Mouse (Mus musculus): ENCODE data around the gene B3gnt4.

Gene B3gnt4

GRCm38 (mm10) chr5:123522166-123522565 is 11.9 kb downstream of the B3gnt4 start:
- Histone ChIP-seq H3K9me3 (ENCODE audit: low read length) (no peaks in the 10 kb centered on the region), H3K4me3 (replicated peaks; ENCODE audit: low read length) (no peak overlapping the region), H3K36me3 (ENCODE audit: insufficient read depth, low read length) (peaks cover 37% of the 10 kb centered on the region), H3K27me3 (ENCODE audit: insufficient read depth, low read length) (peaks cover 12% of the 10 kb centered on the region), H3K4me1 (replicated peaks; ENCODE audit: low read depth, low read length) (peaks cover 35% of the 10 kb centered on the region)
- TF ChIP-seq CTCF (conservative IDR thresholded peaks at IDR 0.05; ENCODE audit: low read length) (no peak), NANOG (IDR thresholded peaks at IDR 0.05; ENCODE audit: borderline replicate concordance, low read length) (no peak), POU5F1 (IDR thresholded peaks at IDR 0.05; ENCODE audit: borderline replicate concordance, low read length) (no peak)

GRCm38 (mm10) chr5:123523692-123524392 is 13.6 kb downstream of the B3gnt4 start, which contains the start of gene Diablo:
Gene Diablo, minus strand, starts transcription at chr5:123524176.
- TF ChIP-seq POU5F1 (IDR thresholded peaks at IDR 0.05; ENCODE audit: borderline replicate concordance, low read length) (no peak), NANOG (IDR thresholded peaks at IDR 0.05; ENCODE audit: borderline replicate concordance, low read length) (no peak), CTCF (conservative IDR thresholded peaks at IDR 0.05; ENCODE audit: low read length) (no peak)
- Histone ChIP-seq H3K4me1 (replicated peaks; ENCODE audit: low read depth, low read length) (peaks cover 39% of the 10 kb centered on the region), H3K36me3 (ENCODE audit: insufficient read depth, low read length) (peaks cover 36% of the 10 kb centered on the region), H3K27me3 (ENCODE audit: insufficient read depth, low read length) (peaks cover 12% of the 10 kb centered on the region), H3K9me3 (ENCODE audit: low read length) (no peaks in the 10 kb centered on the region), H3K4me3 (replicated peaks; ENCODE audit: low read length) (peak within 1 kb of the TSS; percentile 93)

- peaks cover 36% of the 10 kb centered on the region for H3K36me3 ChIP-seq (ENCODE audit: insufficient read depth, low read length)
- H3K27me3 ChIP-seq (ENCODE audit: insufficient read depth, low read length), result peaks cover 12% of the 10 kb centered on the region
- H3K4me1 ChIP-seq (replicated peaks; ENCODE audit: low read depth, low read length), result peaks cover 40% of the 10 kb centered on the region
- H3K9me3 ChIP-seq (ENCODE audit: low read length), result no peaks in the 10 kb centered on the region
- peak overlapping the region; percentile 93 for H3K4me3 ChIP-seq (replicated peaks; ENCODE audit: low read length)
- no peak for TF ChIP-seq NANOG (IDR thresholded peaks at IDR 0.05; ENCODE audit: borderline replicate concordance, low read length)
- TF ChIP-seq POU5F1 (IDR thresholded peaks at IDR 0.05; ENCODE audit: borderline replicate concordance, low read length), result no peak
- no peak for TF ChIP-seq CTCF (conservative IDR thresholded peaks at IDR 0.05; ENCODE audit: low read length)
Measured at GRCm38 (mm10) chr5:123524393-123524750, 14.1 kb downstream of the B3gnt4 start.

- Histone ChIP-seq H3K9me3 (ENCODE audit: low read length) (no peaks in the 10 kb centered on the region), H3K4me3 (replicated peaks; ENCODE audit: low read length) (peak within 1 kb of the TSS; percentile 93), H3K36me3 (ENCODE audit: insufficient read depth, low read length) (peaks cover 36% of the 10 kb centered on the region), H3K4me1 (replicated peaks; ENCODE audit: low read depth, low read length) (peaks cover 40% of the 10 kb centered on the region), H3K27me3 (ENCODE audit: insufficient read depth, low read length) (peaks cover 12% of the 10 kb centered on the region)
- TF ChIP-seq POU5F1 (IDR thresholded peaks at IDR 0.05; ENCODE audit: borderline replicate concordance, low read length) (no peak), CTCF (conservative IDR thresholded peaks at IDR 0.05; ENCODE audit: low read length) (no peak), NANOG (IDR thresholded peaks at IDR 0.05; ENCODE audit: borderline replicate concordance, low read length) (no peak)
Measured at GRCm38 (mm10) chr5:123525281-123525680, 15.0 kb downstream of the B3gnt4 start, which contains the start of gene Gm49027. Gene Gm49027, minus strand, starts transcription at chr5:123525488.

- Histone ChIP-seq H3K27me3 (ENCODE audit: insufficient read depth, low read length) (peaks cover 12% of the 10 kb centered on the region), H3K36me3 (ENCODE audit: insufficient read depth, low read length) (peaks cover 41% of the 10 kb centered on the region), H3K4me3 (replicated peaks; ENCODE audit: low read length) (no peak overlapping the region), H3K4me1 (replicated peaks; ENCODE audit: low read depth, low read length) (peaks cover 40% of the 10 kb centered on the region), H3K9me3 (ENCODE audit: low read length) (no peaks in the 10 kb centered on the region)
- TF ChIP-seq POU5F1 (IDR thresholded peaks at IDR 0.05; ENCODE audit: borderline replicate concordance, low read length), result no peak
- TF ChIP-seq CTCF (conservative IDR thresholded peaks at IDR 0.05; ENCODE audit: low read length), result no peak
- TF ChIP-seq NANOG (IDR thresholded peaks at IDR 0.05; ENCODE audit: borderline replicate concordance, low read length), result no peak
Measured at GRCm38 (mm10) chr5:123525916-123526495, 15.7 kb downstream of the B3gnt4 start.

- TF ChIP-seq CTCF (conservative IDR thresholded peaks at IDR 0.05; ENCODE audit: low read length), result no peak
- TF ChIP-seq NANOG (IDR thresholded peaks at IDR 0.05; ENCODE audit: borderline replicate concordance, low read length), result no peak
- TF ChIP-seq POU5F1 (IDR thresholded peaks at IDR 0.05; ENCODE audit: borderline replicate concordance, low read length), result no peak
- no peak overlapping the region for H3K4me3 ChIP-seq (replicated peaks; ENCODE audit: low read length)
- peaks cover 12% of the 10 kb centered on the region for H3K27me3 ChIP-seq (ENCODE audit: insufficient read depth, low read length)
- H3K9me3 ChIP-seq (ENCODE audit: low read length), result no peaks in the 10 kb centered on the region
- peaks cover 64% of the 10 kb centered on the region for H3K36me3 ChIP-seq (ENCODE audit: insufficient read depth, low read length)
- peaks cover 22% of the 10 kb centered on the region for H3K4me1 ChIP-seq (replicated peaks; ENCODE audit: low read depth, low read length)
Measured at GRCm38 (mm10) chr5:123528641-123529040, 18.4 kb downstream of the B3gnt4 start.

GRCm38 (mm10) chr5:123530056-123530455 is 19.8 kb downstream of the B3gnt4 start:
- H3K27me3 ChIP-seq (ENCODE audit: insufficient read depth, low read length), result peaks cover 6% of the 10 kb centered on the region
- TF ChIP-seq CTCF (conservative IDR thresholded peaks at IDR 0.05; ENCODE audit: low read length), result no peak
- TF ChIP-seq POU5F1 (IDR thresholded peaks at IDR 0.05; ENCODE audit: borderline replicate concordance, low read length), result no peak
- no peak for TF ChIP-seq NANOG (IDR thresholded peaks at IDR 0.05; ENCODE audit: borderline replicate concordance, low read length)
- peaks cover 78% of the 10 kb centered on the region for H3K36me3 ChIP-seq (ENCODE audit: insufficient read depth, low read length)
- no peak overlapping the region for H3K4me3 ChIP-seq (replicated peaks; ENCODE audit: low read length)
- peaks cover 15% of the 10 kb centered on the region for H3K4me1 ChIP-seq (replicated peaks; ENCODE audit: low read depth, low read length)
- H3K9me3 ChIP-seq (ENCODE audit: low read length), result no peaks in the 10 kb centered on the region

GRCm38 (mm10) chr5:123533801-123534200 is 23.5 kb downstream of the B3gnt4 start:
- Histone ChIP-seq H3K27me3 (ENCODE audit: insufficient read depth, low read length) (no peaks in the 10 kb centered on the region), H3K9me3 (ENCODE audit: low read length) (no peaks in the 10 kb centered on the region), H3K36me3 (ENCODE audit: insufficient read depth, low read length) (peaks cover 87% of the 10 kb centered on the region), H3K4me3 (replicated peaks; ENCODE audit: low read length) (no peak overlapping the region), H3K4me1 (replicated peaks; ENCODE audit: low read depth, low read length) (0 out of 2 replicates have a peak, but pooled peaks cover under 1% of the 10 kb centered on the region)
- TF ChIP-seq NANOG (IDR thresholded peaks at IDR 0.05; ENCODE audit: borderline replicate concordance, low read length) (no peak), POU5F1 (IDR thresholded peaks at IDR 0.05; ENCODE audit: borderline replicate concordance, low read length) (no peak), CTCF (conservative IDR thresholded peaks at IDR 0.05; ENCODE audit: low read length) (no peak)
